Comparison of ENCODE assay signal across 30 mouse cellular contexts in the genomic region with DNA sequence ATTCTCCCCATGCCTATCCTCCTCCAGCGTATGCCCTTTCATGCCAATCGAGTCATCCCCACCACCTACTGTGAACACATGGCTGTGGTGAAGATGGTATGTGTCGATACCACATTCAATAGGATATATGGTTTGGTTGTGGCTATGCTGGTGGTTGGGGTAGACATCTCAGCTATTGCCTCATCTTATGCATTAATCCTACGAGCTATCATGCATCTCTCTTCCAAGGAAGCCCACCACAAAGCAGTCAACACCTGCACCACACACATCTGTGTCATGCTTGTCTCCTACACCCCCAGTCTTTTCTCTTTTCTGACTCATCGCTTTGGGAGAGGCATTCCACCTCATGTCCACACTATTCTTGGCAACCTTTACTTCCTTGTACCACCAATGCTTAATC. TPM values are rescaled to one million over a fixed set of nuclear protein-coding genes. Genes with fewer than 3 reads are reported as not detected.
DNase-seq lines count a peak whose midpoint lies in the region; TF ChIP-seq lines count a peak whose summit lies in the region.
"Had no signal": no experiment of that assay in that cellular context is flagged by ENCODE, and none has a peak within 500 bp of the region (broad histone marks: within the 10 kb centered on the region; RNA-seq: fewer than 3 reads in every experiment).

No protein-coding gene starts in this region.

- TF ChIP-seq POLR2A in myocyte (IDR thresholded peaks at IDR 0.05; ENCODE audit: insufficient read length, low read depth), result no peak

- no peaks in the 10 kb centered on the region for H3K27me3 ChIP-seq in myocyte (ENCODE audit: control insufficient read depth, insufficient read depth, insufficient read length)
- H3K27me3 ChIP-seq: CH12.LX; embryonic facial prominence, embryonic 13.5 days; embryonic facial prominence, embryonic 15.5 days; forebrain, embryonic 12.5 days; Patski had no signal

- DNase-seq in 3134 (ENCODE audit: extremely low read depth, insufficient read length, low spot score), result peak; percentile 49
- DNase-seq in 3T3-L1 (ENCODE audit: low read depth, low spot score), result peak; percentile 84
- peak; percentile 2 for DNase-seq in Muller cell, postnatal 12 days (ENCODE audit: inconsistent ontology term)
- no peak for DNase-seq in urinary bladder, postnatal 14 days (ENCODE audit: low spot score)
- DNase-seq in retina, postnatal 1 day, result no peak
- no peak for DNase-seq in cerebellum, adult 8-10 months
- DNase-seq: adrenal gland, adult 8-10 months; adrenal gland, postnatal 14 days; adrenal gland, postnatal 36 days; cerebellum, adult 11-12 months; cerebellum, adult 2 months; cerebellum, adult 9-11 months; cerebellum, postnatal 14 days; cerebellum, postnatal 36 days; embryo, embryonic 11 days had no signal

- no peaks in the 10 kb centered on the region for H3K79me2 ChIP-seq in myocyte (ENCODE audit: control insufficient read depth, insufficient read depth)

- H3K4me3 ChIP-seq in myocyte, result no peak overlapping the region
- H3K4me3 ChIP-seq: embryonic facial prominence, embryonic 13.5 days; embryonic facial prominence, embryonic 15.5 days; erythroblast, embryonic 14.5 days; forebrain, embryonic 10.5 days; forebrain, embryonic 12.5 days had no signal

- no peaks in the 10 kb centered on the region for H3K36me3 ChIP-seq in myocyte (ENCODE audit: control insufficient read depth, insufficient read depth)
- H3K36me3 ChIP-seq: embryonic facial prominence, embryonic 13.5 days; embryonic facial prominence, embryonic 15.5 days; forebrain, embryonic 10.5 days; forebrain, embryonic 12.5 days; G1E had no signal

- no peak overlapping the region for H3K4me2 ChIP-seq in myocyte (ENCODE audit: low read depth)
- H3K4me2 ChIP-seq: embryonic facial prominence, embryonic 13.5 days; embryonic facial prominence, embryonic 15.5 days; forebrain, embryonic 12.5 days had no signal

- H3ac ChIP-seq in myocyte (ENCODE audit: control insufficient read depth, insufficient read length), result no peak overlapping the region

TF ChIP-seq in myocyte, 11 proteins besides CTCF, POLR2A, EP300 and RAD21:
- no peak for TF ChIP-seq E2F4 (IDR thresholded peaks at IDR 0.05; ENCODE audit: insufficient read depth)
- TF ChIP-seq CEBPB (IDR thresholded peaks at IDR 0.05; ENCODE audit: insufficient read depth, poor library complexity, severe bottlenecking), result peak; percentile 52; the same call in 1 of the 2 replicates

RNA-seq across cellular contexts. Expression of gene Olfr654, which starts 1.4 kb away (rescaled TPM):
- polyA plus RNA-seq in myocyte (2012; fragmentation: generic; extraction: Trizol), result not detected
- polyA plus RNA-seq: CD4-positive, CD25-positive, alpha-beta regulatory T cell, adult 4 months; cerebellum, adult 2 months; embryonic facial prominence, embryonic 11.5 days; embryonic facial prominence, embryonic 13.5 days; erythroblast, embryonic 14.5 days; forebrain, embryonic 10.5 days; forebrain, embryonic 12.5 days; forebrain, embryonic 14.5 days; forebrain, embryonic 16.5 days; frontal cortex, adult 2 months; G1E; Patski had no signal

RNA-seq across cellular contexts. Expression of gene Olfr653, which starts 11.2 kb away (rescaled TPM):
- polyA plus RNA-seq in myocyte (2012; fragmentation: generic; extraction: Trizol), result not detected
- polyA plus RNA-seq: activated CD4-positive, CD25-positive, alpha-beta regulatory T cell, adult 4 months; CD4-positive, CD25-positive, alpha-beta regulatory T cell, adult 4 months; cerebellum, adult 2 months; embryonic facial prominence, embryonic 11.5 days; erythroblast, embryonic 14.5 days; forebrain, embryonic 10.5 days; forebrain, embryonic 12.5 days; forebrain, embryonic 14.5 days; forebrain, embryonic 16.5 days; frontal cortex, adult 2 months; G1E; Patski had no signal

RNA-seq across cellular contexts. Expression of gene Olfr655, which starts 13.3 kb away (rescaled TPM):
- not detected for polyA plus RNA-seq in myocyte (2012; fragmentation: generic; extraction: Trizol)
- polyA plus RNA-seq: activated CD4-positive, CD25-positive, alpha-beta regulatory T cell, adult 4 months; embryonic facial prominence, embryonic 11.5 days; erythroblast, embryonic 14.5 days; forebrain, embryonic 10.5 days; forebrain, embryonic 12.5 days; forebrain, embryonic 14.5 days; forebrain, embryonic 16.5 days; frontal cortex, adult 2 months; G1E had no signal

RNA-seq across cellular contexts. Expression of gene Olfr656, which starts 25.5 kb away (rescaled TPM):
- not detected for polyA plus RNA-seq in myocyte (2012; fragmentation: generic; extraction: Trizol)
- polyA plus RNA-seq: activated CD4-positive, CD25-positive, alpha-beta regulatory T cell, adult 4 months; CD4-positive, CD25-positive, alpha-beta regulatory T cell, adult 4 months; cerebellum, adult 2 months; embryonic facial prominence, embryonic 11.5 days; embryonic facial prominence, embryonic 13.5 days; embryonic facial prominence, embryonic 15.5 days; erythroblast, embryonic 14.5 days; forebrain, embryonic 12.5 days; forebrain, embryonic 14.5 days; forebrain, embryonic 16.5 days; frontal cortex, adult 2 months; G1E; Patski had no signal

RNA-seq across cellular contexts. Expression of gene Olfr652, which starts 27.6 kb away (rescaled TPM):
- polyA plus RNA-seq in myocyte (2012; fragmentation: generic; extraction: Trizol), result not detected
- polyA plus RNA-seq: cerebellum, adult 2 months; embryonic facial prominence, embryonic 11.5 days; erythroblast, embryonic 14.5 days; forebrain, embryonic 10.5 days; forebrain, embryonic 12.5 days; forebrain, embryonic 14.5 days; forebrain, embryonic 16.5 days; frontal cortex, adult 2 months; G1E; Patski had no signal

Comparison
In these comparisons a context has a peak if more than half of its experiments do, and no peak if none do; other contexts are left out.
1. DNase-seq: peak in 3134 (single experiment), 3T3-L1 (single experiment) and Muller cell, postnatal 12 days (single experiment); none in urinary bladder, postnatal 14 days (single experiment), retina, postnatal 1 day (single experiment) and cerebellum, adult 8-10 months (single experiment).